Mouse (Mus musculus) testis, adult 2 months (tissue): ENCODE measurements around the gene Setd2. TPM values are rescaled to one million over a fixed set of nuclear protein-coding genes. Genes with fewer than 3 reads are reported as not detected.
A peak's percentile ranks its signal among the peaks of the same experiment; 100 is the strongest.

Source experiments
- H3K27ac ChIP-seq: fragments of 200-500 bp; 2 replicates; pipeline ENCODE4 v1.5.1; 2012; ENCODE audit warnings: low read depth, low read length; ENCODE audit not compliant: control insufficient read depth, insufficient read depth
- H3K27me3 ChIP-seq: fragments of 200-500 bp; 2 replicates; pipeline ENCODE4 v1.6.1; 2012; ENCODE audit warnings: mild to moderate bottlenecking, low read length, moderate library complexity; ENCODE audit not compliant: control insufficient read depth, insufficient read depth
- H3K36me3 ChIP-seq: fragments of 200-500 bp; 2 replicates; pipeline ENCODE4 v1.6.1; 2012; ENCODE audit warnings: mild to moderate bottlenecking, low read length; ENCODE audit not compliant: control insufficient read depth, insufficient read depth
- H3K4me1 ChIP-seq: fragments of 200-500 bp; 2 replicates; pipeline ENCODE4 v1.6.1; 2012; ENCODE audit warnings: low read length; ENCODE audit not compliant: control insufficient read depth, insufficient read depth
- H3K4me3 ChIP-seq: fragments of 200-500 bp; 2 replicates; pipeline ENCODE4 v1.5.1; 2012; ENCODE audit warnings: low read depth, mild to moderate bottlenecking, low read length, moderate library complexity, mixed read lengths; ENCODE audit not compliant: control insufficient read depth
- CTCF ChIP-seq: fragments of 200-500 bp; IDR thresholded peaks from 2 replicates; pipeline ENCODE4 v1.5.1; 2012; ENCODE audit warnings: low read depth, mild to moderate bottlenecking, inconsistent platforms, low read length, moderate library complexity; ENCODE audit not compliant: control insufficient read depth, insufficient read depth, insufficient replicate concordance
- POLR2A ChIP-seq: fragments of 200-500 bp; IDR thresholded peaks from 2 replicates; pipeline ENCODE4 v1.6.1; 2012; ENCODE audit warnings: low read depth, mild to moderate bottlenecking, inconsistent platforms, low read length, moderate library complexity; ENCODE audit not compliant: control insufficient read depth
- polyA plus RNA-seq: library from polyadenylated mRNA; depleted of rRNA; stranded (reverse); fragments of >200 nt; gene quantifications from 2 replicates; pipeline ENCODE4 v1.2.3, GENCODE M21; 2012

The Setd2 gene
- polyA plus RNA-seq, 1 experiment, result 34.8 TPM

- TF ChIP-seq CTCF (no peak), POLR2A (no peak)
- Histone ChIP-seq H3K4me1 (peaks cover 3% of the 10 kb centered on the region), H3K4me3 (no peak overlapping the region), H3K36me3 (no peaks in the 10 kb centered on the region), H3K27ac (no peak overlapping the region), H3K27me3 (no peaks in the 10 kb centered on the region)
Measured at GRCm38 (mm10) chr9:110632671-110633070, 100.3 kb downstream of the Setd2 start.

GRCm38 (mm10) chr9:110633882-110634281 is 101.5 kb downstream of the Setd2 start:
- peak overlapping the region; percentile 39 for H3K4me3 ChIP-seq
- H3K27me3 ChIP-seq, result no peaks in the 10 kb centered on the region
- TF ChIP-seq POLR2A, result no peak
- TF ChIP-seq CTCF, result no peak
- H3K4me1 ChIP-seq, result peaks cover 3% of the 10 kb centered on the region
- no peaks in the 10 kb centered on the region for H3K36me3 ChIP-seq
- no peak overlapping the region for H3K27ac ChIP-seq

- H3K27ac ChIP-seq, result no peak overlapping the region
- peaks cover 3% of the 10 kb centered on the region for H3K4me1 ChIP-seq
- no peaks in the 10 kb centered on the region for H3K27me3 ChIP-seq
- H3K4me3 ChIP-seq, result no peak overlapping the region
- H3K36me3 ChIP-seq, result no peaks in the 10 kb centered on the region
- TF ChIP-seq POLR2A, result no peak
- peak; percentile 94 for TF ChIP-seq CTCF
Measured at GRCm38 (mm10) chr9:110635225-110635624, 102.8 kb downstream of the Setd2 start.

GRCm38 (mm10) chr9:110638611-110639021 is 106.2 kb downstream of the Setd2 start:
- Histone ChIP-seq H3K27me3 (no peaks in the 10 kb centered on the region), H3K27ac (no peak overlapping the region), H3K4me3 (no peak overlapping the region), H3K4me1 (peaks cover 3% of the 10 kb centered on the region), H3K36me3 (no peaks in the 10 kb centered on the region)
- no peak for TF ChIP-seq POLR2A
- TF ChIP-seq CTCF, result no peak

- no peaks in the 10 kb centered on the region for H3K27me3 ChIP-seq
- no peak overlapping the region for H3K4me3 ChIP-seq
- H3K4me1 ChIP-seq, result no peaks in the 10 kb centered on the region
- no peaks in the 10 kb centered on the region for H3K36me3 ChIP-seq
- no peak for TF ChIP-seq CTCF
- TF ChIP-seq POLR2A, result no peak
- no peak overlapping the region for H3K27ac ChIP-seq
Measured at GRCm38 (mm10) chr9:110641006-110641405, 108.6 kb downstream of the Setd2 start.

- TF ChIP-seq POLR2A (no peak), CTCF (no peak)
- 0 out of 2 replicates have a peak, but pooled peaks cover under 1% of the 10 kb centered on the region for H3K4me1 ChIP-seq
- H3K27me3 ChIP-seq, result no peaks in the 10 kb centered on the region
- H3K4me3 ChIP-seq, result no peak overlapping the region
- H3K36me3 ChIP-seq, result no peaks in the 10 kb centered on the region
- no peak overlapping the region for H3K27ac ChIP-seq
Measured at GRCm38 (mm10) chr9:110642812-110643524, 110.6 kb downstream of the Setd2 start.

- no peaks in the 10 kb centered on the region for H3K27me3 ChIP-seq
- no peaks in the 10 kb centered on the region for H3K36me3 ChIP-seq
- no peak for TF ChIP-seq POLR2A
- no peak for TF ChIP-seq CTCF
- no peak overlapping the region for H3K27ac ChIP-seq
- no peak overlapping the region for H3K4me3 ChIP-seq
- H3K4me1 ChIP-seq, result peaks cover 6% of the 10 kb centered on the region
Measured at GRCm38 (mm10) chr9:110643787-110644186, 111.4 kb downstream of the Setd2 start.

GRCm38 (mm10) chr9:110644295-110644694 is 111.9 kb downstream of the Setd2 start:
- Histone ChIP-seq H3K36me3 (no peaks in the 10 kb centered on the region), H3K4me3 (no peak overlapping the region), H3K27ac (no peak overlapping the region), H3K4me1 (peaks cover 8% of the 10 kb centered on the region), H3K27me3 (no peaks in the 10 kb centered on the region)
- TF ChIP-seq CTCF, result no peak
- TF ChIP-seq POLR2A, result no peak
